Mouse (Mus musculus) CD8-positive naive resting alpha-beta T cell, adult 2 months (primary cell): ENCODE measurements around the gene A930002H24Rik.
"Not testable (repeated sequence)": the region's sequence is repeated elsewhere in the genome, so short reads cannot be mapped to it uniquely, and the experiment has no call there.

ENCODE experiments used
- DNase-seq, 2 experiments: peaks; one replicate each; pipeline ENCODE4 v3.0.0; 2022; ENCODE audit warnings: low read depth in 2 of 2, low spot score in 2 of 2

Gene A930002H24Rik

DNA sequence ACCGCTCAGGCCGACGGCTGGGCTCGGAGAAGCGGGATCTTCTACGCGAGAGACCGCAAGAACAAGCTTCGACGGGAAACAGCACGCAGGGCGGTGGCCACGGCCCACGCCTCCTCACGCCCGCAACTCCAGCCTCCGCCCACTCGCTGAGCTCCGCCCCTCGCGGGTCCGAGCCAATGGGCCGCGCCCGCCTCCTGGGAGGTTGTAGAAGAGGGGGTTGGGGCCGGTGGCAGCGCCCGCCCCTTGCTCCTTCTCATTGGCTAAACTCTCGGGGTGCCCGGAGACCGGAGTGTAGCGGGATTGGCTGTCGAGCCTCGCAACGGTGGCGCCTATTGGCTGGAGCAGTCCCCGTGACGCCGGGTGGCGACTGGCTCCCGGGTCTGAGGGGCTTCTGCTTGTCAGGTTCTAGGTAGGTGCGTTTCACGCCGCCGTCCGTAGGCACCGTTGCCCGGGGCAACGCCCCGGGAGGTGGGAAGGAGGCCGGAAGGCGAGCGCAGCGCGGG lies at the start of gene A930002H24Rik:
Gene A930002H24Rik (minus strand): TSS at position 145 of the 503 bp plus-strand sequence.
- DNase-seq, result peak; percentile 28 to 38

- DNase-seq, result no peak
Observed at GRCm38 (mm10) chr17:63909297-63909696, 45.7 kb upstream of the A930002H24Rik start.

DNA sequence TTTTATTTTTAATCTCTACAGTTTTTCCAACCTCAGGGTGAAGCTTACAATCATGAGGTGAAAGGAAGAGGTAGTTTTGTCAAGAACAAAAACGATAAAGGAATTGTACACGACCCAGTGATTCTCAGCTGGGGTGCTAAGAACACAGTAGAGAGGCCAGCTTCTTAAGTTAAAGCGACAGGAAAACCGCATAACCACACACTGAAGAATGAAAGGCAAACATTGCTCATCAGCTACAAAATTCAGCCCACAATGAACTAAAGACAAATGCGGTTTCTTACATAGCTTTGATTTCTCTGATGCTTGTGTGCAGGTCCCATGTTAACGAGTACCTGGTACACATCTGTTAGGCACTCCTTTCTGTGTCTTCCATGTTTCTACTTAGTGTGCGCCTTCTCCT lies 33.5 kb upstream of the A930002H24Rik start:
- no peak for DNase-seq

DNA sequence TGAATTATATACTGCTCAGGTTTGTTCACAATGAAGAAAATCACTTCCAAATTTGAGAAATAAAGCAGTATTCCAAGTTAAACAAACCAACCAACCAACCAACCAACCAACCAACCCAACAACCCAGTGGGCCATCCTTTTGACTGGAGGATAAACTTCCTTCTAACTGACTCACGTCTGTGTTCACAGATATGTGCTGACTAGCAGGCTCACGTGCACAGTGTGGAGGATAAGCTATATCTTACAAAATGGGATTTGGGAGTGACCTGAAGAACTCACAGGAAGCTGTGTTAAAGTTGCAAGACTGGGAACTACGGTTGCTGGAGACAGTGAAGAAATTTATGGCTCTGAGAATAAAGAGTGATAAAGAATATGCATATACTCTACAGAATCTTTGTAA lies 32.2 kb upstream of the A930002H24Rik start:
- DNase-seq, result no peak

- no peak for DNase-seq
Observed at GRCm38 (mm10) chr17:63890611-63891010, 27.0 kb upstream of the A930002H24Rik start.

GRCm38 (mm10) chr17:63886988-63887387 lies 23.4 kb upstream of the A930002H24Rik start:
- DNase-seq, result no peak

DNA sequence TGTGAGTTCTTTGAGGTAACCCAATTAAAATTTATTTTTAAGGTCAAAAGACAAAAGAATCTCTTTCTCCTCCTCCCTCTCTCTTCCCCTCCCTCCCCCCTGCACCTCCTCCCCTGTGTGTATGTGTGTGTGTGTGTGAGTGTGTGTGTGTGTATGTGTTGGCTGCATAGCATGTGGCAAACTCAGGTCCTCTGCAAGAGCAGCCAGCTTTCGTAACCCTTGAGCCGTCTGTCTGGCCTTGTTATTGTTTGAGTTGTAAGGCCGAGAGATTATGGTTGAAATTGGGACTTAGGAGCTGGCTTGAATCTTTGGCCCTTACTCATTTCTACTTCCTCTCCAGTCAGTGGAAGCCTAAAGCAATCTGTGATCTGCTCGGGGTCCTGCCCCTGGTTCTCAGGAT lies 16.4 kb upstream of the A930002H24Rik start:
- no peak for DNase-seq

DNA sequence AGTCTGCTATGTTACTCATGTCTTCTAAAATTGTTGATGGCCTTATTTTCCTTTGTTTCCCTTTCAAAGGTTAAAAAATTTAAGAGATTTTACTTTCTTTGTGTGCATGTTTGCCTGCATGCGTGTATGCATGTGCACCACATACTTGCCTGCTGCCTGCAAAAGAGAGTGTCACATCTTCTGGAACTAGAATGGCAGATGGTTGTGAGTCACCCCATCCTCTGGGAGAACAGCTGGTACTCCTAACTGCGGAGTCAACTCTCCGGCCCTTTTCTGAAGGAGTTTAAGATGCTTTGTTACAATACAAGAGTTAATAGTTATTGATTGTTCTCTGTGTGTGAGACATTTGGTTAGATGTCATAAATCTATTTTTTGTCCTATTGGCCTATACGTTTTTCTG lies 15.3 kb upstream of the A930002H24Rik start:
- DNase-seq, result no peak

- DNase-seq, result no peak
Observed at GRCm38 (mm10) chr17:63871773-63872172, 8.2 kb upstream of the A930002H24Rik start.

DNA sequence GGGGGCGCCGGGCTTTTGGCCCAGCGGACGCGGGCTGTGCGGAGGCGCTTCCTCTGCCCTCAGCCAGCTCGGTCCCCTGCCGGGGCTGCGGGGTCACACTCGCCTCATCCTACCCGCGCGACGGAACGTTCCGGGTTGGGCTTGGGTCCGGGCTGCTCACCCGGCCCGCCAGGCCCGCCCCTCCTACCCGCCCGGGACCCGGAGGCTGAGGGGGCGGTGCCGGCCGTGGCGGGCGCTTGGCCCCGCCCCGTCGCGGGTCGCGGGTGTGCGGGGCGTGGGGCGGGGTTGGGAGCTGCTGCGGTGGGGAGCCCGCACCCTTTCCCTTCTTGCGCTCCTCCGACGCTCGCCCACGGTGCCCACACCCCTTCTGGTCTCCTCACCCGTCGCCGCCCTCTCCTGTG lies 580 bp upstream of the A930002H24Rik start:
- no peak for DNase-seq

DNA sequence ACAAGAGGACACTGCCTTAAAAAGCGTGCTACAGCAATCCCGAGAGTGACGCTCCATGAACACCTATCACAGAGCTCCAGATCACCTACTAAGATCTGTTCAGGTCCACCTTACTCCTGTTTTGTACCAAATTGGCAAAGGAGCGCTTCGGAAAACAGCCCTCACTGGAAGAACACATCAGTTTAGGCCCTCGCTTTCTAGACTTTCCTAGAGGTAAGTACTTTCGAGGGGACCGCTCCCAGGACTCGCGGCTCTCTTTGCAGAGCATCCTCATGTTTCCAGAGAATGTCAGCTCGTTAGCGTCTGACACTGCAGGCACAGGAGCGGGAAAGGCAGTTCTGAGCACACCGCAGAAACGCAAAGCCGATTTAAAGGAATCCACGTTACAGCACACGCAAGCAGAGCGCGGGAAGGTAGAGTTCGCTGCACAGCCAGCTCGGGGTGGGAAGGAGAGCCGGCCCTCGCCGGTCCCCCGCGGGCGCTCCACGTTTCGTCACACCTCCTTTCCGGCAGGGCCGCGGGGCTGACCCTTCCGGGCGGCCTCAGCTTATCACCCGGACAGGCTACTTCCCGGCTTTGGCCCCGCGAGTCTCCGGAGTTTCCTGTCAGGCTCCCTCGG lies 470 bp downstream of the A930002H24Rik start, which contains the start of gene Fer:
Gene Fer (plus strand): TSS at position 51 of the 619 bp plus-strand sequence.
- no peak for DNase-seq

GRCm38 (mm10) chr17:63862399-63862798 lies 1.2 kb downstream of the A930002H24Rik start:
- no peak for DNase-seq

GRCm38 (mm10) chr17:63860988-63861387 lies 2.6 kb downstream of the A930002H24Rik start:
- no peak for DNase-seq

- no peak for DNase-seq
Observed at GRCm38 (mm10) chr17:63857023-63857544, 6.5 kb downstream of the A930002H24Rik start.

GRCm38 (mm10) chr17:63850016-63850415 lies 13.6 kb downstream of the A930002H24Rik start:
- no peak for DNase-seq

GRCm38 (mm10) chr17:63849566-63849965 lies 14.0 kb downstream of the A930002H24Rik start:
- DNase-seq, result no peak

DNA sequence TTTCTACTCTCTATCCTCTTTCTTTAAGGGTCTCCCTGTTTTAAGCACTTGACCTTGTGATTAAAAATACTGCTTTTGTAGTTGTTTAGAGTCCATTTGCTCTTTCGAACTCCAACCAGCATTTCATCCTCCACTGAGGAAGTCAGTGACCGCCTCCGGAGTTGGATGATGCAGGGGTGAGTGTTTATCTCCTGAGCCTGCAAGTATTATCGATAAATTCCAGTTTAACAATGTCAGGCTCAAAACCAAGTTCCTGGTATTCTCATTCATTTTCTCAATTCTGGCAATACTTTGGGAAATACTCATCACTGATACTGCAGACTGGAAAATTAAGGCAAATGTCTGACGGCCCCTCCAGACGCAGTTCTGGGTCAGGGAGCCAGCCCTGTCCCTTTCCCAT lies 14.4 kb downstream of the A930002H24Rik start:
- DNase-seq, result no peak

GRCm38 (mm10) chr17:63845766-63846165 lies 17.8 kb downstream of the A930002H24Rik start:
- not testable (repeated sequence) for DNase-seq

DNA sequence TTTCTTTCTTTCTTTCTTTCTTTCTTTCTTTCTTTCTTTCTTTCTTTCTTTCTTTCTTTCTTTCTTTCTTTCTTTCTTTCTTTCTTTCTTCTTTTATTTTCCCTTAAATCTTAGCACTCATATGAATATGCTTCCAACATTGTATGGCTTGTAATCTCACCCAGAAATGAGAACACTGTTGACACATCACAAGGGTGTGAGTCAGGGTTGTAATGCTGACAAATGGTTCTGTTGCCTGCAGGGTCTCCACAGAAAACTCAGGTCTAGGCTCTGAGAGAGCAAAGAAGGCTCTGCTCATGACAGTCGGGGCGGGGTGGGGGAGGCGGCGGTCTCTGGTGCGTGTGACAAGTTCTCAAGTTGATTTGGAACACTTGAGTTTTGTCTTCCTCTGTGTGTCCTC lies 18.7 kb downstream of the A930002H24Rik start:
- no peak for DNase-seq

DNA sequence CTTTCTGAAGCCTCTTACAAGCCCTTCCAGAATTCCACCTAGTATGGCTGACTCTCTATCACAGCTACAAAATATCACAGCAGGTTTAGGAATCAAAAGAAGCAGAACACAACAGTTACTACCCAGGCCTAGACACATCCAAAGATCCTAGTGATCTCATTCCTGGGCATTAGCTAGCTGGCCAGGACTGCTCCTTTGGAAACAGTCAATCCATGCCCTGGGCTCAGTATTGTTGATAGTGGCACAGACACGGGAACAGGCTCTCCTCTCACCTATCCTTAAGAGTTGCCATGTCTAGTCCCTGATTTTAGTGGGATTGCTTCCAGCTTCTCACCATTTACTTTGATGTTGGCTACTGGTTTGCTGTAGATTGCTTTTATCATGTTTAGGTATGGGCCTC lies 21.4 kb downstream of the A930002H24Rik start:
- no peak for DNase-seq

GRCm38 (mm10) chr17:63839636-63840269 lies 23.8 kb downstream of the A930002H24Rik start:
- DNase-seq, result no peak

DNA sequence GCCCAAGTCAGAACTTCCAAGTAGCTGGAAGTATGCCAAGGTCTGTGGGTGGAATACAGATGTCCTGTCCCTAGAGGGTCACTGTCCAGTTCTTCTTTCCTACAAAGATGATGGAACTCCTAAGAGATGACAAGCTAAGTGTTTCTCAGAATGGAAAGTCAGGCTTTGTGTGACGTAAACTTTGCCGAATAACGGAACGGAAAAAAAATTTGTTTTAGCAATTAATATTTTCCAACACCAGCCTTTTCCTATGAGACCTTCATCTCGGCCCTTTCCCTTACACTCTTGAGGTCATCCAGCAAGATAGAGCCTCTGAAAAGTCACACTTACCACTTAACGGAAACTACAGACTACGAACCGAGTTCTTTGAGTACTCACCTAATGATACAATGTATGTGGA lies 25.4 kb downstream of the A930002H24Rik start:
- no peak for DNase-seq
